Mouse (Mus musculus): Measurements from ENCODE around the gene Xpr1. TPM values are rescaled to one million over a fixed set of nuclear protein-coding genes. Genes with fewer than 3 reads are reported as not detected.
"Not testable (repeated sequence)": the region's sequence is repeated elsewhere in the genome, so short reads cannot be mapped to it uniquely, and the experiment has no call there.

Xpr1 gene
- polyA plus RNA-seq, 1 experiment from 2014 or later: 57.4 TPM

DNA sequence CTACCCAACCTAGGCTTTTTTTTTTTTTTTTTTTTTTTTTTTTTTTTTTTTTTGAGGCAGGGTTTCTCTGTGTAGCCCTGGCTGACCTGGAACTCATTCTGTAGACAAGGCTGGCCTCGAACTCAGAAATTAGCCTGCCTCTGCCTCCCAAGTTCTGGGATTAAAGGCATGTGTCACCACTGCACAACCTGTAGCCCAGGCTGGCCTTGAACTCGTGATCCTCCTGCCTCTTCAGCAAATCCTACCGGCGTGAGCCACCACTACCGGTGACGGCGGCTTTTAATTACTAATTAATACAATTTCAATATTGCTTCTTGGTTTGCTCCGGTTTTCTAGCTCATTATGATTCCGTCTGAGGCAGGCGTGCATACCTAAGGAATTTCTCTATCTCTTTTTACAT lies 154.7 kb downstream of the Xpr1 start:
- not testable (repeated sequence) for H3K27me3 ChIP-seq (ENCODE audit: control insufficient read depth, insufficient read depth, low read depth, low read length); H3K4me3 ChIP-seq (ENCODE audit: low read depth, low read length); H3K36me3 ChIP-seq (ENCODE audit: control insufficient read depth, insufficient read depth, low read length); H3K9ac ChIP-seq (ENCODE audit: low read depth, low read length); H3K4me2 ChIP-seq (ENCODE audit: low read length); ATAC-seq; H3K9me3 ChIP-seq (replicated peaks; ENCODE audit: control insufficient read depth, low read length, poor library complexity, severe bottlenecking); H3K4me1 ChIP-seq (ENCODE audit: control insufficient read depth, insufficient read depth, low read length); H3K27ac ChIP-seq (ENCODE audit: low read length)
- WGBS: 94% methylated on average over 10 of the region's 10 CpGs

DNA sequence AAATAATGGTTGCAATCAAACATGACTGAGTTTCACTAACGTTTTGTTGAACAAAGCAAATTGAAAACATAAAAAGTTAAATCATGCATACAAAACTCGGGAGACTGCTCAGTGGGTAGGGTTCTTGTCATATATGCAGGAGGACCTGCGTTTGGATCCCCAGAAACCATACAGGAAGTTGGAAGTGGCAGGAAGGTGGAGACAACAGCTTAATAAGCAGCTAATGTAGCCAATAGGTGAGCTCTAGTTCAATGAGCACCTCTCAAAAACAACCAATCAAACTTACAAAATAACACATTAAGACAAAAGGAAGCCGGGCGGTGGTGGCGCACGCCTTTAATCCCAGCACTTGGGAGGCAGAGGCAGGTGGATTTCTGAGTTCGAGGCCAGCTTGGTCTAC lies 162.9 kb downstream of the Xpr1 start:
- Histone ChIP-seq H3K9me3 (replicated peaks; ENCODE audit: control insufficient read depth, low read length, poor library complexity, severe bottlenecking) (no peaks in the 10 kb centered on the region), H3K27ac (ENCODE audit: low read length) (no peak overlapping the region), H3K27me3 (ENCODE audit: control insufficient read depth, insufficient read depth, low read depth, low read length) (no peaks in the 10 kb centered on the region), H3K4me1 (ENCODE audit: control insufficient read depth, insufficient read depth, low read length) (no peaks in the 10 kb centered on the region), H3K36me3 (ENCODE audit: control insufficient read depth, insufficient read depth, low read length) (no peaks in the 10 kb centered on the region), H3K4me3 (ENCODE audit: low read depth, low read length) (no peak overlapping the region), H3K9ac (ENCODE audit: low read depth, low read length) (no peak overlapping the region), H3K4me2 (ENCODE audit: low read length) (no peak overlapping the region)
- ATAC-seq: no peak
- 88% methylated on average over 8 of the region's 8 CpGs for WGBS

DNA sequence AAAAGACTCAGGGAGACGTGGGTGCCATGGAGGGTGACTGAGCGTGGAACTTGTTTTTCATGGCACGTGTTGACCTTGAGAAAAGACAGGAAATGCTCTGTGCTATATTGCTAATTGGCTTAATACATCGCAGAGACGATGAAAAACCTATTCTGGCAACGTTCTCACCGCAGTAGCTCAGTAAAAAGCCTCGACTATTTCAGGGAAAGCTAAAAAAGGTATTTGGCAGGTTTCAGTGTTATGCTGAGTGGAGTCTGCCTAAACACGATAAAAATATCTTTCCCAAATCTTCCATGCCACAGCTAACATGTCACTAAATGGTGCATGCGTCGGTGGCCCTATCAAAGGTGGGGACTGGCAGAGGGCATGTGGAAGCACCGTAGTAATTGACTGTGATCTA lies 164.1 kb downstream of the Xpr1 start:
- 61% methylated on average over 12 of the region's 12 CpGs for WGBS
- Histone ChIP-seq H3K9ac (ENCODE audit: low read depth, low read length) (no peak overlapping the region), H3K36me3 (ENCODE audit: control insufficient read depth, insufficient read depth, low read length) (no peaks in the 10 kb centered on the region), H3K27me3 (ENCODE audit: control insufficient read depth, insufficient read depth, low read depth, low read length) (no peaks in the 10 kb centered on the region), H3K27ac (ENCODE audit: low read length) (no peak overlapping the region), H3K9me3 (replicated peaks; ENCODE audit: control insufficient read depth, low read length, poor library complexity, severe bottlenecking) (no peaks in the 10 kb centered on the region), H3K4me3 (ENCODE audit: low read depth, low read length) (no peak overlapping the region), H3K4me1 (ENCODE audit: control insufficient read depth, insufficient read depth, low read length) (no peaks in the 10 kb centered on the region), H3K4me2 (ENCODE audit: low read length) (no peak overlapping the region)
- no peak for ATAC-seq

DNA sequence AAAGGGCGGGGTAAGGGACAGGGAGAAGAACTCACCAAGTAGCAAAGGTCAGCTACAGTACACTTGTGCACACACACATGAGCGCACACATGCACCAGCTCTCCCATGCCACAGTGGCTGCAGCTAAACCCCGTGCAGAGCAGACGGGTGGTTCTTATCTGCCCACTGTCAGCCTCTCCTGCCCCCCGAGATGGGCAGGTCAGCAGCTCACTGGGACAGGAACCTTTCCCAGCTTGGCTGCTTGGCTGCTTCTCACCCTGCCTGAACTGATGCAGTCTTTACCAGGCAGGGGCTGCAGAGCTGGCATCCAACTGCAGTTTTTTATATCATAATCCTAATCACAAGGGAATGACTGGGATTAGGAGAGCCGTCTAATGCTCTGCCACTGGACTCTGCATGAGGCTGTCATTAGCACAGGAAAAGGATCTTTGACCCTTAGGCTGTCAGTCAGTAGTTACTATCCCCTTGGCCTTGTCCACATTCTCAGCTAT lies 164.5 kb downstream of the Xpr1 start:
- Histone ChIP-seq H3K4me2 (ENCODE audit: low read length) (no peak overlapping the region), H3K4me1 (ENCODE audit: control insufficient read depth, insufficient read depth, low read length) (no peaks in the 10 kb centered on the region), H3K36me3 (ENCODE audit: control insufficient read depth, insufficient read depth, low read length) (no peaks in the 10 kb centered on the region), H3K9ac (ENCODE audit: low read depth, low read length) (no peak overlapping the region), H3K27me3 (ENCODE audit: control insufficient read depth, insufficient read depth, low read depth, low read length) (no peaks in the 10 kb centered on the region), H3K4me3 (ENCODE audit: low read depth, low read length) (no peak overlapping the region), H3K27ac (ENCODE audit: low read length) (no peak overlapping the region), H3K9me3 (replicated peaks; ENCODE audit: control insufficient read depth, low read length, poor library complexity, severe bottlenecking) (no peaks in the 10 kb centered on the region)
- WGBS: 49% methylated on average over 6 of the region's 6 CpGs
- ATAC-seq: no peak; the same call in 1 of the 2 replicates

DNA sequence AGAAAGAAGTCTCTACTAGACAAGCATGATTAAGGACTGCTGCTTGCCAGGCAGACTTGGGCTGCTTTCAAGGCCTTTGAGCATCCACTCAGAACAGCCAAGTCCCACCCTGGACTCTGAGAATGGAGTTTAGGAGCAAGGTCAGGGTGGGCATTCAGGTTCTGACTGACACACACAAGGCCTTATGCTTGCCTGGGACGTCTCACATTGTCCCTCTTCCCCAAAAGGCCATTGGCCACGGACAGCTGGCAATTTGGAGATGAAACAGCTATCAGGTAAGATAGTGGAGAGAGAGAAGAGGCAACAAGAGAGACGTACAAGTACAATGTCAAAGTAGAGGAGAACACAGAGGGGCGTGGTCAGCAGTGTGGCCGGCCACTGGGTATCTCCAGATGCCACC lies 165.6 kb downstream of the Xpr1 start:
- no peaks in the 10 kb centered on the region for H3K4me1 ChIP-seq (ENCODE audit: control insufficient read depth, insufficient read depth, low read length)
- ATAC-seq: no peak
- no peaks in the 10 kb centered on the region for H3K27me3 ChIP-seq (ENCODE audit: control insufficient read depth, insufficient read depth, low read depth, low read length)
- no peak overlapping the region for H3K9ac ChIP-seq (ENCODE audit: low read depth, low read length)
- no peak overlapping the region for H3K4me3 ChIP-seq (ENCODE audit: low read depth, low read length)
- no peak overlapping the region for H3K27ac ChIP-seq (ENCODE audit: low read length)
- WGBS: 78% methylated on average over 5 of the region's 5 CpGs
- no peaks in the 10 kb centered on the region for H3K9me3 ChIP-seq (replicated peaks; ENCODE audit: control insufficient read depth, low read length, poor library complexity, severe bottlenecking)
- H3K4me2 ChIP-seq (ENCODE audit: low read length): no peak overlapping the region
- no peaks in the 10 kb centered on the region for H3K36me3 ChIP-seq (ENCODE audit: control insufficient read depth, insufficient read depth, low read length)

DNA sequence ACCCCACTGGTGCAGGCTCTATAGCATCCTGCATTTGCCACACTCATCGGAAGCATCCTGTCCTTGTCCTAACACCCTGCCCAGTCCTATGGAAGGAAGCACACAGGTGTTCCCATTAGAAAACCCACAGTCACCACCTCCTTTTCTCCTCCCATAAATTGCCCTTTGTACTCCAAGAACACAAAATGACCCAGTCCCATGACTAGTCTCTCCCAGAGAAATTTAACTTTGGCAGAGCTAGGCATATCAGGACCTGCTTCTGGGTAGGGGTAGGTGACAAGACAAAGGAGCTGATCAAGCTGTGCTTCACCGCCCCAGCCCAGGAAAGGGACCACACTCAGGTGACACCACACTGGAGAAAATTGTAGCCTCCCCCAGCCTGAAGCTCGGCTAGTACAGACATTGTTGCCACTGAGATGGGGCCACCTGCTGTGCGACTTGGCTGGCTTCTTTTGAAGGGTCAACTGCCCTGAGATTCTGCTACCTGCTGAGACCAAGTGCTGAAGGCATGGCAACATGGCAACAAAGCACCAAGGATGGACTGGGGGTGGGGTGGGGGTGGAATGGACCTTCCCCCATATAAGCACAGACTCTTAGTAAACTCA lies 166.6 kb downstream of the Xpr1 start:
- no peaks in the 10 kb centered on the region for H3K9me3 ChIP-seq (replicated peaks; ENCODE audit: control insufficient read depth, low read length, poor library complexity, severe bottlenecking)
- H3K27ac ChIP-seq (ENCODE audit: low read length): no peak overlapping the region
- peaks cover 2% of the 10 kb centered on the region for H3K27me3 ChIP-seq (ENCODE audit: control insufficient read depth, insufficient read depth, low read depth, low read length)
- ATAC-seq: no peak
- WGBS: 37% methylated on average over 4 of the region's 4 CpGs
- H3K4me2 ChIP-seq (ENCODE audit: low read length): no peak overlapping the region
- H3K4me3 ChIP-seq (ENCODE audit: low read depth, low read length): no peak overlapping the region
- H3K4me1 ChIP-seq (ENCODE audit: control insufficient read depth, insufficient read depth, low read length): no peaks in the 10 kb centered on the region
- no peak overlapping the region for H3K9ac ChIP-seq (ENCODE audit: low read depth, low read length)
- no peaks in the 10 kb centered on the region for H3K36me3 ChIP-seq (ENCODE audit: control insufficient read depth, insufficient read depth, low read length)

DNA sequence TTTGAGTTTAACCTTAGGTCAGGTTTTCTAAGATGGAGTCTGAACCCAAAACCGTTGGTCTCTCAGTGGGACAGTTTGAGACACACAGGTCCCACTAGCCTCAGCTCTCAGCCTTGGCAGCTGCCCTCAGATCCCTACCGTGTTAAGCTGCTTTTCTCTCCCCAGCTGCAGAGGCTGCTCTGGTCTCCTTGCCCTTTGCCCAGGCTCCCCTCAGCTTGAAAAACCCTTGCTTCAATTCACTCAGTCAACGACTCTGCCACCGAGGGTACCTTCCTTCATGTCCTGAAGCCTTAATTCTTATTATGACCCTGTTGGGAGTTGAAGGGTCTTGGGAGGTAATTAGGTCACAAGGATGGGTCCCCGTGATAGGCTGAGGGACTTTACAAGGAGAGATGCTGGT lies 167.3 kb downstream of the Xpr1 start:
- no peak overlapping the region for H3K9ac ChIP-seq (ENCODE audit: low read depth, low read length)
- no peaks in the 10 kb centered on the region for H3K4me1 ChIP-seq (ENCODE audit: control insufficient read depth, insufficient read depth, low read length)
- WGBS: 30% methylated on average over 5 of the region's 5 CpGs
- no peak for ATAC-seq
- H3K4me3 ChIP-seq (ENCODE audit: low read depth, low read length): no peak overlapping the region
- H3K27ac ChIP-seq (ENCODE audit: low read length): no peak overlapping the region
- no peaks in the 10 kb centered on the region for H3K9me3 ChIP-seq (replicated peaks; ENCODE audit: control insufficient read depth, low read length, poor library complexity, severe bottlenecking)
- no peaks in the 10 kb centered on the region for H3K36me3 ChIP-seq (ENCODE audit: control insufficient read depth, insufficient read depth, low read length)
- H3K27me3 ChIP-seq (ENCODE audit: control insufficient read depth, insufficient read depth, low read depth, low read length): peaks cover 9% of the 10 kb centered on the region
- no peak overlapping the region for H3K4me2 ChIP-seq (ENCODE audit: low read length)

DNA sequence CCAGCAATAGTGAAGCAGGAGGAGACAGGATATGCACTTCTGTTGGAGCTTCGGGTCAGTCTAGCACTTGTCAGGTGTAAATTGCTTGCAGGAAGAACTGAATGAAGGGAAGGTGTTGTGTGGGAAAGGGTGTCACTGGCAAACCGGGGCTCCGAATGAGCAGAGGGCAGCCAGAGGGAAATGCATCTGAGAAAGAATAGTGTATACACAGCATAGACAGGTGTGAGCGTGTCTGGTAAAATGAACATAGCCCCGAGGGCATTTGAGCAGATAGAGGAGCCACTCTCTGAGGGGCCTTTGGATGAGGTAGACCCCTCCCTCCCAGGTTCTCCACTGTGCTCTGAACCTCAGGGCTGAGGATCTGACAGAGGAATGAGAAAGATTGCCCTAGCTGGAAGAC lies 169.2 kb downstream of the Xpr1 start:
- Histone ChIP-seq H3K4me1 (ENCODE audit: control insufficient read depth, insufficient read depth, low read length) (peaks cover 7% of the 10 kb centered on the region; the same call in 1 of the 2 replicates), H3K9me3 (replicated peaks; ENCODE audit: control insufficient read depth, low read length, poor library complexity, severe bottlenecking) (no peaks in the 10 kb centered on the region), H3K27me3 (ENCODE audit: control insufficient read depth, insufficient read depth, low read depth, low read length) (peaks cover 11% of the 10 kb centered on the region), H3K27ac (ENCODE audit: low read length) (no peak overlapping the region), H3K4me3 (ENCODE audit: low read depth, low read length) (no peak overlapping the region), H3K4me2 (ENCODE audit: low read length) (no peak overlapping the region), H3K36me3 (ENCODE audit: control insufficient read depth, insufficient read depth, low read length) (no peaks in the 10 kb centered on the region), H3K9ac (ENCODE audit: low read depth, low read length) (no peak overlapping the region)
- 75% methylated on average over 5 of the region's 5 CpGs for WGBS
- ATAC-seq: no peak

DNA sequence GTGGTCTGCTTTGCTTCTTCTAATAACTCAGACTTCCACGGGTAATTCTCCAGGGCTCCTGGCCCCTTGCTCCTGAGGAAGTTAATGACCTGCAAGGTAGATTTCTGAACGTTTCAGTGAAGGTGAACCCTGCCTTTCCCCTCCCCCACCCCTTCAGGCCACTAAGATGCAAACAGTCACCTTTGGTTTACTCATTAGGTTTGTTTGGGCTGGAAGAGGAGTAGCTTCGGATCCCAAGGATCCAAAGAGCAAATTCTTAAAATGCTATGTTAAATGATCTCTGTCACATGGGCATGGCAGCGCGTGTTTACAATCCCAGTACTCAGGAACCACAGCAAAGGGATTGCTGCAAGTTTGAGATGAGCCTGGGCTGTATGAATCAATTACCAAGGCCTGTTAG lies 169.8 kb downstream of the Xpr1 start:
- H3K4me2 ChIP-seq (ENCODE audit: low read length): no peak overlapping the region
- H3K4me3 ChIP-seq (ENCODE audit: low read depth, low read length): no peak overlapping the region
- ATAC-seq: no peak
- H3K4me1 ChIP-seq (ENCODE audit: control insufficient read depth, insufficient read depth, low read length): peaks cover 7% of the 10 kb centered on the region; the same call in 1 of the 2 replicates
- no peaks in the 10 kb centered on the region for H3K9me3 ChIP-seq (replicated peaks; ENCODE audit: control insufficient read depth, low read length, poor library complexity, severe bottlenecking)
- 52% methylated on average over 5 of the region's 5 CpGs for WGBS
- peaks cover 11% of the 10 kb centered on the region for H3K27me3 ChIP-seq (ENCODE audit: control insufficient read depth, insufficient read depth, low read depth, low read length)
- no peaks in the 10 kb centered on the region for H3K36me3 ChIP-seq (ENCODE audit: control insufficient read depth, insufficient read depth, low read length)
- H3K9ac ChIP-seq (ENCODE audit: low read depth, low read length): no peak overlapping the region
- H3K27ac ChIP-seq (ENCODE audit: low read length): no peak overlapping the region

Measured in midbrain, embryonic 16.5 days (tissue).